Mouse (Mus musculus) subcutaneous adipose tissue, adult 2 months (tissue): ENCODE data around the gene Gm5157. TPM values are rescaled to one million over a fixed set of nuclear protein-coding genes. Genes with fewer than 3 reads are reported as not detected.

Experiments
- polyA plus RNA-seq: library from polyadenylated mRNA; depleted of rRNA; stranded (reverse); fragments of >200 nt; gene quantifications from 2 replicates; pipeline ENCODE4 v1.2.3, GENCODE M21; 2012; ENCODE audit warnings: low replicate concordance; rRNA removed

Gene Gm5157
- not detected in 2 replicates for polyA plus RNA-seq

GRCm38 (mm10) chr7:21190323-21190722, at the start of gene Gm5157:
TSS of gene Gm5157 (minus strand) at chr7:21190423.

GRCm38 (mm10) chr7:21161885-21162284, 28.3 kb downstream of the Gm5157 start, which contains the start of gene Vmn1r123:
TSS of gene Vmn1r123 (plus strand) at chr7:21162185.

Other genes with a start within 250 kb of the Gm5157 start
- not detected in 2 replicates for gene Vmn1r119, start 178.0 kb downstream of the Gm5157 start, polyA plus RNA-seq
- gene Vmn1r120, start 136.6 kb downstream of the Gm5157 start, polyA plus RNA-seq = not detected in 2 replicates
- not detected in 2 replicates for gene Vmn1r121, start 91.9 kb downstream of the Gm5157 start, polyA plus RNA-seq
- gene Vmn1r122, start 56.3 kb downstream of the Gm5157 start, polyA plus RNA-seq = not detected in 2 replicates
- not detected in 2 replicates for gene Vmn1r123, start 28.2 kb downstream of the Gm5157 start, polyA plus RNA-seq
- gene Vmn1r124, start 70.2 kb upstream of the Gm5157 start, polyA plus RNA-seq = not detected in 2 replicates
- gene Vmn1r125, start 81.8 kb upstream of the Gm5157 start, polyA plus RNA-seq = not detected in 2 replicates
- gene Vmn1r126, start 111.0 kb upstream of the Gm5157 start, polyA plus RNA-seq = not detected in 2 replicates
- not detected in 2 replicates for gene Vmn1r127, start 129.4 kb upstream of the Gm5157 start, polyA plus RNA-seq
- not detected in 2 replicates for gene Vmn1r128, start 158.9 kb upstream of the Gm5157 start, polyA plus RNA-seq
- gene Vmn1r129, start 170.9 kb upstream of the Gm5157 start, polyA plus RNA-seq = not detected in 2 replicates
- not detected in 2 replicates for gene Gm6882, start 242.3 kb upstream of the Gm5157 start, polyA plus RNA-seq